Mouse (Mus musculus): ENCODE results near the gene Mup18. TPM values are rescaled to one million over a fixed set of nuclear protein-coding genes. Genes with fewer than 3 reads are reported as not detected.

The Mup18 gene
- polyA plus RNA-seq (2017; shearing (Covaris generic)), result not detected

GRCm38 (mm10) chr4:61674036-61674435 is at the start of gene Mup18:
Gene Mup18 (minus strand): TSS chr4:61674136.

Other genes with a start within 250 kb of the Mup18 start
- gene Mup15, start 234.4 kb downstream of the Mup18 start, polyA plus RNA-seq (2017; shearing (Covaris generic)), result not detected
- not detected for gene Mup16, start 154.6 kb downstream of the Mup18 start, polyA plus RNA-seq (2017; shearing (Covaris generic))
- not detected for gene Mup17, start 78.3 kb downstream of the Mup18 start, polyA plus RNA-seq (2017; shearing (Covaris generic))
- gene Mup19, start 108.1 kb upstream of the Mup18 start, polyA plus RNA-seq (2017; shearing (Covaris generic)), result not detected
- not detected for gene Mup5, start 161.1 kb upstream of the Mup18 start, polyA plus RNA-seq (2017; shearing (Covaris generic))

Measured in effector memory CD4-positive, alpha-beta T cell, adult 7 months (primary cell).